Mouse (Mus musculus): ENCODE measurements around the gene Pigk. TPM values are rescaled to one million over a fixed set of nuclear protein-coding genes. Genes with fewer than 3 reads are reported as not detected.

Pigk gene
- polyA plus RNA-seq, 1 experiment from 2014 or later = 40.3 TPM

DNA sequence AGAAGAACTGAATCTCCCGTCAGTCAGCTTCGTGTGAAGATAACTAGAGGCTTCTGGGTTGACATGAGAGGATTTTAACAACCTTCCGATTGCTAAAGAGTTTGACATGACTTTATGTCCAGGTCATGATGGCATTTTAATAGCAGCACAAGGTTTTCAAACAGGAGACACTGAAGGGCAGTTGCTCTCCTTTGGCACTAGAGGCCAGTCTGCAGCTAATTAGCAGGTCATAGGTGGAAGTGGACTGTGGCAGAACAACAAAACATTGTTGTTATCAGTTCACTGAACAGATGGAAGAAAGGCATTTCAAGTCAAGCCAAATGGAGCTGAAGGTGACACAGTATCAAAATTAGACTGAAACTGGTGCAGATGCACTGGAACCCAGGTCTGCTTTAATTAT lies 4.0 kb upstream of the Pigk start:
- no peaks in the 10 kb centered on the region for H3K27me3 ChIP-seq (ENCODE audit: control insufficient read depth, insufficient read depth, low read length)
- H3K9ac ChIP-seq (ENCODE audit: low read length) = no peak overlapping the region
- H3K4me1 ChIP-seq (ENCODE audit: control insufficient read depth, insufficient read depth, low read length) = peaks cover 4% of the 10 kb centered on the region
- H3K36me3 ChIP-seq (ENCODE audit: control insufficient read depth, insufficient read depth) = no peaks in the 10 kb centered on the region
- 69% methylated on average over 3 of the region's 3 CpGs for WGBS
- no peak overlapping the region for H3K4me2 ChIP-seq (ENCODE audit: low read depth, low read length)
- no peak for ATAC-seq (replicated peaks; ENCODE audit: extremely low read depth, insufficient read depth, low FRiP score)
- no peak overlapping the region for H3K27ac ChIP-seq (ENCODE audit: low read length)
- H3K4me3 ChIP-seq (ENCODE audit: low read length) = no peak overlapping the region
- no peaks in the 10 kb centered on the region for H3K9me3 ChIP-seq (replicated peaks; ENCODE audit: control insufficient read depth, low read length)

DNA sequence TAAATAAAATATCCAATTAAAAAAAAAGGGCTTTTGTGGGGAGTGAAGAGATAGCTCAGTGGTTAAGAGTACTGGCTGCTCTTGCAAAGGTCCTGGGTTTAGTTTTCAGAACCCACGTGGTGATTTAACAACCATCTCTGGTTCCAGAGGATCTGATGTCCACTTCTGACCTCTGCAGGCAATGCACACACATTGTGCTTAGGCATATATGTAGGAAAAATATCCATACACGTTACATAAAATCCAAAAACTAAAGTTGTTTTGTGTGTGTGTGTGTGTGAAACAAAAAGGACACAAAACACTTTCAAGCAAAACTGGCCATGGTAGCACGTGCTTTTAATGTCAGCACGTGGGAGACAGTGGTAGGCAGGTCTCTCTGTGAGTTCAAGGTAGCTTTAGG lies 943 bp upstream of the Pigk start:
- Histone ChIP-seq H3K27ac (ENCODE audit: low read length) (no peak overlapping the region), H3K9me3 (replicated peaks; ENCODE audit: control insufficient read depth, low read length) (no peaks in the 10 kb centered on the region), H3K4me2 (ENCODE audit: low read depth, low read length) (no peak overlapping the region), H3K4me3 (ENCODE audit: low read length) (no peak overlapping the region), H3K27me3 (ENCODE audit: control insufficient read depth, insufficient read depth, low read length) (no peaks in the 10 kb centered on the region), H3K4me1 (ENCODE audit: control insufficient read depth, insufficient read depth, low read length) (peaks cover 6% of the 10 kb centered on the region), H3K9ac (ENCODE audit: low read length) (no peak overlapping the region), H3K36me3 (ENCODE audit: control insufficient read depth, insufficient read depth) (no peaks in the 10 kb centered on the region)
- ATAC-seq (replicated peaks; ENCODE audit: extremely low read depth, insufficient read depth, low FRiP score) = no peak
- 60% methylated on average over 4 of the region's 4 CpGs for WGBS

GRCm38 (mm10) chr3:152721301-152721700 lies 7.4 kb downstream of the Pigk start:
- no peak for ATAC-seq (replicated peaks; ENCODE audit: extremely low read depth, insufficient read depth, low FRiP score)
- Histone ChIP-seq H3K27ac (ENCODE audit: low read length) (no peak overlapping the region), H3K9ac (ENCODE audit: low read length) (no peak overlapping the region), H3K4me1 (ENCODE audit: control insufficient read depth, insufficient read depth, low read length) (no peaks in the 10 kb centered on the region), H3K9me3 (replicated peaks; ENCODE audit: control insufficient read depth, low read length) (no peaks in the 10 kb centered on the region), H3K36me3 (ENCODE audit: control insufficient read depth, insufficient read depth) (no peaks in the 10 kb centered on the region), H3K27me3 (ENCODE audit: control insufficient read depth, insufficient read depth, low read length) (no peaks in the 10 kb centered on the region), H3K4me2 (ENCODE audit: low read depth, low read length) (no peak overlapping the region), H3K4me3 (ENCODE audit: low read length) (no peak overlapping the region)
- 78% methylated on average over 6 of the region's 6 CpGs for WGBS

DNA sequence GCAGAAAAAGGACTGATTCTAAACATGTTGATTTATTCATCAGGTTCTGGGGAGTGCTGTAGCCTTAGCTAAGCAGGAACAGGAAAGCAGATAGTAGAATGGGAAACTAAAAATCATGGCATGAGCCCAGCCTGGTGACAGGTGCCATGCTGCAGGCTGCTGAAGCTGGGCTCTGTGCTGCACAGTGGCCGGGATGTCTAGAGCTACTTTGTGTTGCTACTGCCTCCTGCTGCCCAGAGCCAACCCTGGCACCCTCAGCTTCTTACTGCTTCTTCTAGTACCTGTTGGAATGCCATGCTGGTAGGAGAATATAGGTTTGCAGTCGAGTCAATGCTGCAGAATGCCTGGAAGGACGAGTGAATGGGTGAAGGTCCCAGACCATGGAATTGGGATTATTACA lies 8.9 kb downstream of the Pigk start:
- no peaks in the 10 kb centered on the region for H3K27me3 ChIP-seq (ENCODE audit: control insufficient read depth, insufficient read depth, low read length)
- no peak overlapping the region for H3K27ac ChIP-seq (ENCODE audit: low read length)
- 0 out of 2 replicates have a peak, but pooled peaks have one; percentile 41 for ATAC-seq (replicated peaks; ENCODE audit: extremely low read depth, insufficient read depth, low FRiP score)
- no peak overlapping the region for H3K9ac ChIP-seq (ENCODE audit: low read length)
- 0 out of 2 replicates have a peak, but pooled peaks cover 2% of the 10 kb centered on the region for H3K4me1 ChIP-seq (ENCODE audit: control insufficient read depth, insufficient read depth, low read length)
- H3K36me3 ChIP-seq (ENCODE audit: control insufficient read depth, insufficient read depth) = no peaks in the 10 kb centered on the region
- no peak overlapping the region for H3K4me3 ChIP-seq (ENCODE audit: low read length)
- WGBS = 63% methylated on average over 3 of the region's 3 CpGs
- H3K4me2 ChIP-seq (ENCODE audit: low read depth, low read length) = no peak overlapping the region
- H3K9me3 ChIP-seq (replicated peaks; ENCODE audit: control insufficient read depth, low read length) = no peaks in the 10 kb centered on the region

DNA sequence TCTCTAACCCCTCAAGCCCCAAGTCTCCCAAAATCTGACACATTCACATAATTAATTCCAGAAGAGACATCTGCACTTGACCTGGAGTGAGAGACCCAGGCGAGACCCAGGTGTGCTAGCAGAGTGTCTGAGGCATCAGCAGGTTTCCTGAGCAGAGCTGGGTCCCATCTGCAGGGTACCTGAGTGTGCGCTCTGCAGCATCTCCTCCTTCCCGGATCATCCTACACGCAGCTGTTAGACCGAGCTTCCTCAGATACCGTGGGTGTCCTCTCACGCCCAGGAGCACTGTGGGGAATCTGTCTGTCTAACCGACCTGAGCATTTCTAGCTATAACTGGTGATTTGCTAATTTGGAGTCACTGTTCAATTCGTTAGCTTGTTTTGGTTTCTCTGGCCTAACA lies 10.5 kb downstream of the Pigk start:
- H3K36me3 ChIP-seq (ENCODE audit: control insufficient read depth, insufficient read depth) = no peaks in the 10 kb centered on the region
- no peak overlapping the region for H3K4me3 ChIP-seq (ENCODE audit: low read length)
- no peak overlapping the region for H3K27ac ChIP-seq (ENCODE audit: low read length)
- ATAC-seq (replicated peaks; ENCODE audit: extremely low read depth, insufficient read depth, low FRiP score) = no peak
- 0 out of 2 replicates have a peak, but pooled peaks cover 2% of the 10 kb centered on the region for H3K4me1 ChIP-seq (ENCODE audit: control insufficient read depth, insufficient read depth, low read length)
- no peaks in the 10 kb centered on the region for H3K27me3 ChIP-seq (ENCODE audit: control insufficient read depth, insufficient read depth, low read length)
- H3K9me3 ChIP-seq (replicated peaks; ENCODE audit: control insufficient read depth, low read length) = no peaks in the 10 kb centered on the region
- no peak overlapping the region for H3K9ac ChIP-seq (ENCODE audit: low read length)
- 87% methylated on average over 9 of the region's 9 CpGs for WGBS
- H3K4me2 ChIP-seq (ENCODE audit: low read depth, low read length) = no peak overlapping the region

DNA sequence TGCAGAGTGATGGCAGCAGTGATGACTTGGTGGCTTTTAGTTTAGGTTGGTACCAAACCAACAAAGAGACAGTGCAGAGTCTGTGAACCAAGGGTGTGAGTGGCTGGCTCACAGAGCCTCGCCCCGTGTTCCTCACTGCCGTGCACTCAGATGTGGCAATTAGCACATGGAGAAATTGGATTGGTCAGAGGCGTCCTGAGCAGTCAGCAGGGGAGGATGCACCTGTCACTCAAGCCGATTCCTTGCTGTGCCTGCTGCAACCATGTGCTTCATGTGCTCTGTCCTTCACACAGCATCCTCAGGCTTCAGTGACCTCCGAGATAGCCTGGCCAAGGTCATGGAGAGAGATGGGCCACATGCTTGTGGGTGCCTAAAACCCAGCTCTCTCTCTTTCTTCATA lies 14.3 kb downstream of the Pigk start:
- WGBS = 73% methylated on average over 6 of the region's 6 CpGs
- H3K36me3 ChIP-seq (ENCODE audit: control insufficient read depth, insufficient read depth) = no peaks in the 10 kb centered on the region

GRCm38 (mm10) chr3:152733011-152733410 lies 19.1 kb downstream of the Pigk start:
- WGBS = 85% methylated on average over 4 of the region's 4 CpGs

More for the DNA sequence above, 14.3 kb downstream of the Pigk start:
- no peaks in the 10 kb centered on the region for H3K27me3 ChIP-seq (ENCODE audit: control insufficient read depth, insufficient read depth, low read length)
- no peak overlapping the region for H3K4me3 ChIP-seq (ENCODE audit: low read length)
- no peak overlapping the region for H3K27ac ChIP-seq (ENCODE audit: low read length)
- no peak for ATAC-seq (replicated peaks; ENCODE audit: extremely low read depth, insufficient read depth, low FRiP score)
- H3K9ac ChIP-seq (ENCODE audit: low read length) = no peak overlapping the region
- no peak overlapping the region for H3K4me2 ChIP-seq (ENCODE audit: low read depth, low read length)
- H3K9me3 ChIP-seq (replicated peaks; ENCODE audit: control insufficient read depth, low read length) = no peaks in the 10 kb centered on the region
- H3K4me1 ChIP-seq (ENCODE audit: control insufficient read depth, insufficient read depth, low read length) = 0 out of 2 replicates have a peak, but pooled peaks cover 2% of the 10 kb centered on the region

GRCm38 (mm10) chr3:152733513-152733912 lies 19.6 kb downstream of the Pigk start:
- Histone ChIP-seq H3K4me1 (ENCODE audit: control insufficient read depth, insufficient read depth, low read length) (no peaks in the 10 kb centered on the region), H3K36me3 (ENCODE audit: control insufficient read depth, insufficient read depth) (no peaks in the 10 kb centered on the region; the same call in 1 of the 2 replicates), H3K4me2 (ENCODE audit: low read depth, low read length) (no peak overlapping the region), H3K4me3 (ENCODE audit: low read length) (no peak overlapping the region), H3K9me3 (replicated peaks; ENCODE audit: control insufficient read depth, low read length) (no peaks in the 10 kb centered on the region), H3K27me3 (ENCODE audit: control insufficient read depth, insufficient read depth, low read length) (no peaks in the 10 kb centered on the region), H3K27ac (ENCODE audit: low read length) (no peak overlapping the region), H3K9ac (ENCODE audit: low read length) (no peak overlapping the region)
- ATAC-seq (replicated peaks; ENCODE audit: extremely low read depth, insufficient read depth, low FRiP score) = no peak

More at GRCm38 (mm10) chr3:152733011-152733410, 19.1 kb downstream of the Pigk start:
- Histone ChIP-seq H3K4me3 (ENCODE audit: low read length) (no peak overlapping the region), H3K27me3 (ENCODE audit: control insufficient read depth, insufficient read depth, low read length) (no peaks in the 10 kb centered on the region), H3K9me3 (replicated peaks; ENCODE audit: control insufficient read depth, low read length) (no peaks in the 10 kb centered on the region), H3K36me3 (ENCODE audit: control insufficient read depth, insufficient read depth) (no peaks in the 10 kb centered on the region; the same call in 1 of the 2 replicates), H3K27ac (ENCODE audit: low read length) (no peak overlapping the region), H3K9ac (ENCODE audit: low read length) (no peak overlapping the region), H3K4me2 (ENCODE audit: low read depth, low read length) (no peak overlapping the region), H3K4me1 (ENCODE audit: control insufficient read depth, insufficient read depth, low read length) (no peaks in the 10 kb centered on the region)
- no peak for ATAC-seq (replicated peaks; ENCODE audit: extremely low read depth, insufficient read depth, low FRiP score)

DNA sequence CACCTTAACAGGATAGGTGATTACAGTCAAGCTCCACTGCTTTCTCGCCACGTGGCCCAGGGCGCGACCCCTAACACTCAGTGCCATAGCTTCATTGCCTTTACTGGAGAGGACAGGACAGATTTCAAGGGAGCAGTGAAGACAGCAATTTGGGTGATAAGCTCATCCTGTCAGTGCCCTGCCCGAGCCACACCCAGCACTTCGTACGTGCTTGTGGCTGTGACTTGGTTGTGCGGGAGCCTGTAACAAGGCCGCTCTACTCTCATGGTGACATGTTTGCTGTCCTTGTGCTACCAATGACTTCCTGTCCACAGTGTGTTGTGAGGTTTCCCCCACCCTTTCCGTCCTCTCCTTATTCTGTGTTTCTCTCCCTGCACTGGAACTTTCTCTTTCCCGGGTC lies 20.2 kb downstream of the Pigk start:
- no peak overlapping the region for H3K4me2 ChIP-seq (ENCODE audit: low read depth, low read length)
- no peaks in the 10 kb centered on the region for H3K4me1 ChIP-seq (ENCODE audit: control insufficient read depth, insufficient read depth, low read length)
- H3K9ac ChIP-seq (ENCODE audit: low read length) = no peak overlapping the region
- no peak for ATAC-seq (replicated peaks; ENCODE audit: extremely low read depth, insufficient read depth, low FRiP score)
- no peak overlapping the region for H3K27ac ChIP-seq (ENCODE audit: low read length)
- 75% methylated on average over 11 of the region's 11 CpGs for WGBS
- no peak overlapping the region for H3K4me3 ChIP-seq (ENCODE audit: low read length)
- H3K36me3 ChIP-seq (ENCODE audit: control insufficient read depth, insufficient read depth) = no peaks in the 10 kb centered on the region; the same call in 1 of the 2 replicates
- no peaks in the 10 kb centered on the region for H3K27me3 ChIP-seq (ENCODE audit: control insufficient read depth, insufficient read depth, low read length)
- H3K9me3 ChIP-seq (replicated peaks; ENCODE audit: control insufficient read depth, low read length) = no peaks in the 10 kb centered on the region
